9 mouse cellular contexts compared by ENCODE assay signal in the genomic region with DNA sequence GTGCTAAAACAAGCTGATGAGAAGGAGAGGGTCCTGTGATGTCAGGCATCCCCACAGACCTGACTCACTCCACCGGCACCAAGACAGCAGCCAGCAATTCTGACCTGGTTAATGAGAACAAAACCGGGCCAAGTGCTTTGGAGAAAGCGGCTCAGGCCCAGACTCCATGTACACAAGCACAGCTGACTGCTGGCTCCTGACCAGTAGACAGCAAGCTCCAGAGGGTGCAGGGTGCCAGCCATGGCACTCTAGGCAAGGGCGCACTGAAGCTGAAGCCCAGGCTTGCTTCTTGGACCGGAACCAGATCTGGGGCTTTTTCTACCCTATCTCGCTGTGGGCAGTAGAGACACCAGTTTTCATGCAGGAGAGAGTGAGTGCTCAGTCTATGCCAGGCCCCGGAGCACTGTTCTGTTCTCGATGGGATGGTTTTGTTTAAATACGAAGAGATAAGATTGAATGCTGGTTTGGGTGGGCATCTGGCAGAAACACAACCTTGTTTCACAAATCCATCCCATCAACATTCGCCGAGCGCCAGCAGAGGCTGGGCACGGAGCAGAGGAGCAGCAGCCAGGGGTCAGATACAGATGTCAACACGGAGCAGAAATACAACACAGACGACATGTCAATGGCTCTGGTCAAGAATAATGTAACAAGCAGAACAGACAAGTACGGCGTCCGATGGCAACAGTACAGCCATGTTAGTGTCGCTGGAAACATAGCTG.
DNase-seq lines count a peak whose midpoint lies in the region; ATAC-seq and TF ChIP-seq lines count a peak whose summit lies in the region.
"Had no signal": no experiment of that assay in that cellular context is flagged by ENCODE, and none has a peak within 500 bp of the region (broad histone marks: within the 10 kb centered on the region; RNA-seq: fewer than 3 reads in every experiment).

No protein-coding gene starts in this region.

- peaks cover 6% of the 10 kb centered on the region for H3K4me1 ChIP-seq in midbrain, embryonic 16.5 days (ENCODE audit: control insufficient read depth, insufficient read depth, low read length)
- H3K4me1 ChIP-seq in midbrain, embryonic 13.5 days (replicated peaks), result peaks cover 12% of the 10 kb centered on the region
- peaks cover 18% of the 10 kb centered on the region for H3K4me1 ChIP-seq in heart, embryonic 13.5 days
- no peaks in the 10 kb centered on the region; the same call in 1 of the 2 replicates for H3K4me1 ChIP-seq in stomach, postnatal 0 days (replicated peaks; ENCODE audit: control insufficient read depth, insufficient read depth)
- H3K4me1 ChIP-seq in embryonic facial prominence, embryonic 10.5 days, result 0 out of 2 replicates have a peak, but pooled peaks cover 4% of the 10 kb centered on the region

- no peak overlapping the region for H3K9ac ChIP-seq in midbrain, embryonic 16.5 days (ENCODE audit: low read depth, low read length)
- H3K9ac ChIP-seq in midbrain, embryonic 13.5 days (replicated peaks), result no peak overlapping the region
- no peak overlapping the region for H3K9ac ChIP-seq in heart, embryonic 13.5 days
- H3K9ac ChIP-seq in stomach, postnatal 0 days (ENCODE audit: low read length), result no peak overlapping the region
- H3K9ac ChIP-seq: limb, embryonic 13.5 days had no signal

- no peak overlapping the region for H3K27ac ChIP-seq in midbrain, embryonic 16.5 days (ENCODE audit: low read length)
- H3K27ac ChIP-seq in midbrain, embryonic 13.5 days, result no peak overlapping the region
- H3K27ac ChIP-seq in heart, embryonic 13.5 days (replicated peaks), result peak overlapping the region; percentile 6; the same call in 1 of the 2 replicates
- 0 out of 2 replicates have a peak overlapping the region, but pooled peaks have one; percentile 13 for H3K27ac ChIP-seq in stomach, postnatal 0 days (replicated peaks)
- H3K27ac ChIP-seq in embryonic facial prominence, embryonic 10.5 days (replicated peaks), result no peak overlapping the region
- H3K27ac ChIP-seq: limb, embryonic 13.5 days had no signal

- no peak for TF ChIP-seq EP300 in stomach, postnatal 0 days (optimal IDR thresholded peaks at IDR 0.05)

- peak; percentile 69; the same call in 1 of the 2 replicates for ATAC-seq in midbrain, embryonic 16.5 days
- no peak for ATAC-seq in midbrain, embryonic 13.5 days
- ATAC-seq in heart, embryonic 13.5 days (ENCODE audit: extremely low read depth, insufficient number of reproducible peaks, low FRiP score, low TSS enrichment), result no peak
- ATAC-seq in stomach, postnatal 0 days (ENCODE audit: low FRiP score, low TSS enrichment), result peak; percentile 57; the same call in 1 of the 2 replicates

- H3K9me3 ChIP-seq in midbrain, embryonic 16.5 days (replicated peaks; ENCODE audit: control insufficient read depth, low read length, poor library complexity, severe bottlenecking), result no peaks in the 10 kb centered on the region
- H3K9me3 ChIP-seq in midbrain, embryonic 13.5 days, result no peaks in the 10 kb centered on the region
- H3K9me3 ChIP-seq in heart, embryonic 13.5 days, result no peaks in the 10 kb centered on the region
- no peaks in the 10 kb centered on the region for H3K9me3 ChIP-seq in stomach, postnatal 0 days (ENCODE audit: control insufficient read depth, low read length)
- H3K9me3 ChIP-seq in embryonic facial prominence, embryonic 10.5 days, result no peaks in the 10 kb centered on the region
- H3K9me3 ChIP-seq: limb, embryonic 13.5 days had no signal

- no peak for TF ChIP-seq CTCF in stomach, postnatal 0 days (IDR thresholded peaks at IDR 0.05; ENCODE audit: low read depth)

- no peaks in the 10 kb centered on the region for H3K27me3 ChIP-seq in midbrain, embryonic 16.5 days (ENCODE audit: control insufficient read depth, insufficient read depth, low read depth, low read length)
- H3K27me3 ChIP-seq in midbrain, embryonic 13.5 days, result no peaks in the 10 kb centered on the region
- no peaks in the 10 kb centered on the region for H3K27me3 ChIP-seq in heart, embryonic 13.5 days (replicated peaks)
- H3K27me3 ChIP-seq in stomach, postnatal 0 days (ENCODE audit: control insufficient read depth, insufficient read depth, low read length), result no peaks in the 10 kb centered on the region
- H3K27me3 ChIP-seq in embryonic facial prominence, embryonic 10.5 days (replicated peaks; ENCODE audit: low read depth, poor library complexity, severe bottlenecking), result no peaks in the 10 kb centered on the region
- H3K27me3 ChIP-seq: limb, embryonic 13.5 days had no signal

- no peak overlapping the region for H3K4me3 ChIP-seq in midbrain, embryonic 16.5 days (ENCODE audit: low read depth, low read length)
- H3K4me3 ChIP-seq in midbrain, embryonic 13.5 days (replicated peaks), result no peak overlapping the region
- no peak overlapping the region for H3K4me3 ChIP-seq in heart, embryonic 13.5 days
- H3K4me3 ChIP-seq in stomach, postnatal 0 days (ENCODE audit: low read depth, low read length), result no peak overlapping the region
- no peak overlapping the region for H3K4me3 ChIP-seq in embryonic facial prominence, embryonic 10.5 days
- H3K4me3 ChIP-seq: limb, embryonic 13.5 days had no signal

- peak; percentile 22 for DNase-seq in adrenal gland, postnatal 14 days
- DNase-seq in adrenal gland, postnatal 4 days (ENCODE audit: low spot score in 2 of 2), result no peak
- peak; percentile 29 for DNase-seq in stomach, postnatal 0 days (ENCODE audit: low spot score)
- DNase-seq in left cerebral cortex, adult 18-20 months (ENCODE audit: low spot score in 2 of 2), result no peak
- no peak for DNase-seq in embryonic facial prominence, embryonic 10.5 days (ENCODE audit: low spot score)

- no peak overlapping the region for H3K4me2 ChIP-seq in midbrain, embryonic 16.5 days (ENCODE audit: low read length)
- no peak overlapping the region for H3K4me2 ChIP-seq in midbrain, embryonic 13.5 days (replicated peaks)
- H3K4me2 ChIP-seq in heart, embryonic 13.5 days, result peak overlapping the region; percentile 32; the same call in 1 of the 2 replicates
- no peak overlapping the region for H3K4me2 ChIP-seq in stomach, postnatal 0 days (replicated peaks; ENCODE audit: low read depth)
- H3K4me2 ChIP-seq: limb, embryonic 13.5 days had no signal

- no peaks in the 10 kb centered on the region for H3K36me3 ChIP-seq in midbrain, embryonic 16.5 days (ENCODE audit: control insufficient read depth, insufficient read depth, low read length)
- no peaks in the 10 kb centered on the region for H3K36me3 ChIP-seq in midbrain, embryonic 13.5 days
- H3K36me3 ChIP-seq in heart, embryonic 13.5 days, result no peaks in the 10 kb centered on the region
- no peaks in the 10 kb centered on the region for H3K36me3 ChIP-seq in stomach, postnatal 0 days (ENCODE audit: control insufficient read depth, insufficient read depth, low read length)
- no peaks in the 10 kb centered on the region for H3K36me3 ChIP-seq in embryonic facial prominence, embryonic 10.5 days (replicated peaks)
- H3K36me3 ChIP-seq: limb, embryonic 13.5 days had no signal

- 87% methylated on average over 19 of the region's 19 CpGs for WGBS in midbrain, embryonic 16.5 days
- 92% methylated on average over 19 of the region's 19 CpGs for WGBS in midbrain, embryonic 13.5 days
- WGBS in heart, embryonic 13.5 days, result 49% methylated on average over 19 of the region's 19 CpGs
- WGBS in stomach, postnatal 0 days, result 71% methylated on average over 19 of the region's 19 CpGs
- 91% methylated on average over 19 of the region's 19 CpGs for WGBS in embryonic facial prominence, embryonic 10.5 days

Comparison
In these comparisons a context has a peak if more than half of its experiments do, and no peak if none do; other contexts are left out.
1. DNase-seq: peak in adrenal gland, postnatal 14 days (single experiment) and stomach, postnatal 0 days (single experiment); none in adrenal gland, postnatal 4 days (0 of 2), left cerebral cortex, adult 18-20 months (0 of 2) and embryonic facial prominence, embryonic 10.5 days (single experiment).
2. ATAC-seq: peak in midbrain, embryonic 16.5 days (single experiment) and stomach, postnatal 0 days (single experiment); none in midbrain, embryonic 13.5 days (single experiment) and heart, embryonic 13.5 days (single experiment).
3. H3K27ac ChIP-seq: peak in heart, embryonic 13.5 days (single experiment) and stomach, postnatal 0 days (single experiment); none in midbrain, embryonic 16.5 days (single experiment), midbrain, embryonic 13.5 days (single experiment) and embryonic facial prominence, embryonic 10.5 days (single experiment).